Mouse (Mus musculus) megakaryocyte, adult 5-6 weeks (primary cell): ENCODE results near the gene Fryl. TPM values are rescaled to one million over a fixed set of nuclear protein-coding genes. Genes with fewer than 3 reads are reported as not detected.

ENCODE experiments used
- ATAC-seq: 2 replicates; pipeline ENCODE4 v1.8.0; 2016; ENCODE audit warnings: mild to moderate bottlenecking, inconsistent platforms; ENCODE audit not compliant: poor library complexity, severe bottlenecking
- total RNA-seq, 2 experiments: library from RNA; stranded (forward) in 1 of 2; stranded (reverse) in 1 of 2; fragments of 153-499, 151-499 nt in 1 of 2; fragments of 221-1000, 200-1000 nt in 1 of 2; gene quantifications; 2 replicates each; pipeline versions ENCODE4 v1.2.3 to v1.2.4; 2015 to 2017

The Fryl gene
- total RNA-seq, 2 experiments from 2014 or later: 59.1 to 80.9 TPM

GRCm38 (mm10) chr5:73199586-73199985 lies 56.8 kb downstream of the Fryl start:
- no peak for ATAC-seq

GRCm38 (mm10) chr5:73198690-73199089 lies 57.7 kb downstream of the Fryl start:
- ATAC-seq: no peak

- no peak for ATAC-seq
Observed at GRCm38 (mm10) chr5:73197796-73198195, 58.6 kb downstream of the Fryl start.

- no peak for ATAC-seq
Observed at GRCm38 (mm10) chr5:73194740-73195139, 61.7 kb downstream of the Fryl start.

- 0 out of 2 replicates have a peak, but pooled peaks have one; percentile 2 for ATAC-seq
Observed at GRCm38 (mm10) chr5:73194083-73194570, 62.3 kb downstream of the Fryl start.

- peak; percentile 48 for ATAC-seq
Observed at GRCm38 (mm10) chr5:73193627-73194026, 62.8 kb downstream of the Fryl start.

DNA sequence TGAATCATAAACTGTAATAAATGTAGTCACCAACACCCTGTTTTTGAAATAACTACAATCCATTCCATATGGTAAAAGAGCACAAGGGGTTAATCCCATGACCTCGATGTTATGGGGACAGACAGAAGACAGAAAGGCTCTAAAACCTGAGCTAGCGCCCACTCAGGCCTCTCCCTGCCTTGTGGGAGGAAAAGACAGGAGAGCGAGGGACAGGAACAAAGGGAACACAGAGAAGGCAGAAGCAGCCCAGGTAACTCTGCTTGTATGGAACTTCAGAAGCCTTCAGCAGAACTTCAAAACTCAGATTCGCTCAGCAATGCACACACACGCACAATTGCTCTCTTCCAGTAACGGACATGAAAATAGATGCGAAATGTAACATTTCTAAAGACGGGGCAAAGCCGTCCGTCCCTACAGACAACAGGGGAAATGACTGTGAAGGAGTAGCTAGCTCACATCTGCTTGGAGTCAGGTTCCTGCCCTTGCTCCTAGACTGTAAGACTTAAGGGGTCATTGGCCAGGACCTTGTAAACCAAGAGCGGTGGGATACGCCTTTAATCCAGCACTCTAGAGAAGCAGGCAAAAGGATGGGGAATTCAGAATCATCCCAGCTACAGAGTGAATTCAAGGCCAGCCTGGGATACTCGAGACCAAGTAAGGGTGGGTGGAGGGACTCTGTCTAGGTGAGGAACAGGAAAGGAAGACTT lies 63.4 kb downstream of the Fryl start:
- no peak for ATAC-seq

DNA sequence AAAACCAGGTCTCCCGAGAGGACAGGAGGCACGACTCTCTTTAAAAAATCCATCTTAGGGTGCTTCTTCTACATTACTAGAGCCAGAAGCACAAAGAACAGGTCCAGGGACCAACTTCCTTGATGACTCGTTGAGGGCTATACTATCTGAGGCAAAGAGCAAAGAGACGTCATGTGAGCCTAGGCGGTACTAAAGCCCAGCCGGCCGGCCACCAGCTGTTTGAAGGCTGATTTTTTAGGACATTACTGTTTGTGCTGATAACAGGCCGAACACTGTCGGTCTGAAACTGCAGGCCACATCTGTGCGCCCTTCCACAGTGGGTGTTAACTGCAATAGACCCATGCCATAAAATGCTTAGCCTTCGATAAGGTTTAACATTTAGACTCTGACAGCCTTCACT lies 64.7 kb downstream of the Fryl start:
- ATAC-seq: peak; percentile 38

DNA sequence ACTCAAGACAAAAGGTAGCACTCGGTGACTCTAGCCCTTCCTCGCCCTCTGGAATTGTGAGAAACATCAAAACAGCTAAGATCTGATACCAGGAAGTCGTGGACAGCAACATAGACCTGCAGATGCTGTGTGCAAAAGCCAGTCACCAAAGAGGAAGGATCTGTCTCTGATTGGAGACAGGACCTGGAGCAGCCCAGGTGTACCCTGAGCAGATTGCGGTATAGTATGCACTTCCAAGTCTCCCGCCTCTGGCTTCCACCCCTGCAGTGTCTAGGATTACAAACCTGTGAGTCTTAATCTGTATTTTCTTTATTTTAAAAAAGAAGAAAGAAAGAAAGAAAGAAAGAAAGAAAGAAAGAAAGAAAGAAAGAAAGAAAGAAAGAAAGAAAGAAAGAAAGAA lies 66.3 kb downstream of the Fryl start:
- ATAC-seq: no peak

- no peak for ATAC-seq
Observed at GRCm38 (mm10) chr5:73189443-73190160, 66.8 kb downstream of the Fryl start.

DNA sequence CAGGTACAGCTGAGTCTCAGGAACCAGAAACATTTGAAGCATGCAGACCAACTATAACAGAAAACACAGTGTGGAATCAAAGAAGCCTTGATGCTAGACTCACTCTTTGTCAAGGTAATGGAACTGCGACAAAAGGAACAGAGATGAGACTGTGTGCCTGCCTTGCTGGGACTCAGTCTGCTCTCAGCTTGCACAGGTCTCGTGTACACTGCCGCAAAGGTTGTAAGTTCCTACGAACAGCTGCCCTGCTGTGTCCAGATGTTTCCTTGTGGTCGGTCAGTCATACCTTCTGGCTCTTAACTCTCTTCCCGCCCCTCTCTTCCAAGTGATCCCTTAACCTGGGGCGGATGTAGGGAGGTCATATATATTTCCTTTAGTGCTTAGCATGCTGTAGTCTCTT lies 67.8 kb downstream of the Fryl start:
- ATAC-seq: no peak

DNA sequence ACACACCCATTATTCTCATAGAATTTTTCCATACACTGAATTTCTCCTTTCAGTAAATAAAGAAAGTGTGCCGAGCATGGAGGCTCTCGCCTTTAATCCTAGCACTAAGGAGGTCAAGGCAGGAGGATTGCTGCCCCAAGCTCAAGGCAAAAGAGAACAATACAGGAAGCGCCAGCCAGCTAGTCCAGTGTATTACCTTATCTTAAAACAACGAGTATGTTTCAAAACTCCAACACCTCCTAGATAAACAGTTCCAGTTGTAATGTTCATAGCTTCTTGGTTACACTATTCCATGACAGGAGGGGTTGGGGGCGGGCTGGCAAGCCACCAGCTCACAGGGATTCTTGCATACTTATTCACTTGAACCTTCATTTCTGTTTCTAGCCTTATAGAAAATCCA lies 68.3 kb downstream of the Fryl start:
- no peak for ATAC-seq

GRCm38 (mm10) chr5:73186912-73187311 lies 69.5 kb downstream of the Fryl start:
- no peak for ATAC-seq

DNA sequence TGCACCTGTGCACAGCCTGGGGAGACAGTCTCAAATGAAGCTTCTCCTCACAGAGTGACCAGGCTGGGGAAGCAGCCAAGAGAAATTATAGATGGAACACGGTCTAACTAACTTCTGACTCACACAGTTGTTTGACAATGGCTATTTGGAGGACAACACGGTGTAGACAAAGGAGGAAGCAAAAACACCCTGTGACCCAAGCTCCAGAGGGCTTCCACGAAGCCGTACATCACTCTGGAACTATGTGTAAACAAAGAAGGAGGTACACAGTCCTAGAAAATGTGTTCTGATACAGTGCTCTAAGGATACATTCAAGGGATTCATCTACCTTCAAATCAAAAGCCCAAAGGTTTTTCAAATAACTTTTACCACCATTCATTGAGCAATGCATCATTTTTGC lies 71.0 kb downstream of the Fryl start:
- no peak for ATAC-seq

DNA sequence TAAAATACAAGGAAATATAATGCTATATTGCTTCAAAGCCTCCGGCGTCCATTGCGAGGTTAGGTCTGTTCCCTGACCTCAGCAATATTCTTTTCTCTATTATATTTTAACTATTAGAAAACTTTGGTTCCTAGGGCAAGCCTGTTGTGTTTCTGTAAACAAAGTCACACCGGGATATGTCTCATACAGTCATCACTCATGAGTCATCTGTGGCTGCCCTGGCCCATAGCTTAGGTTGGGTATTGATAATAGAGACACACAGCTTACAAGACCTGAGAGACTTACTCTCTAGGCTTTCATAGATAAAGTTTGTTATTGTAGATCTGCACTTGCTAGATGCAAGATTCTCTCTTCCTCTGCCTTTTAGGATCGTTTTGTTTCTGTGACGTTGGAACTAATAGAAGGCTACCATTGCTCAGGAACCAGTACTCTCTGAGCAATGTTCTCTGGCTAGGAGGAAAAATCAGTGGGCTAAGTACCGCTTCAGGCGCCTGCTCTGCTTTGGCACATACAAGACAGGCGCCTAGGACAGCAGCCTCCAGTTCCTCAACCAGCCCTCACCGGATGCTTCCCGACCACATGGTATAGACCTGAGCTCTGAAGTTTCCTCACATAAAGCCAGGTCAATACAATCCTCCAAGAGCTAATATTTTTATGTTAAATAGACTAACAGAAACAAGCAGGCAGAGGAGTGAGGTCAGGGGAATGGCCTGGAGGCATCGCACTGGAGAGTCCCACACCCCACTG lies 73.5 kb downstream of the Fryl start:
- ATAC-seq: no peak

GRCm38 (mm10) chr5:73182191-73182590 lies 74.2 kb downstream of the Fryl start:
- ATAC-seq: no peak

DNA sequence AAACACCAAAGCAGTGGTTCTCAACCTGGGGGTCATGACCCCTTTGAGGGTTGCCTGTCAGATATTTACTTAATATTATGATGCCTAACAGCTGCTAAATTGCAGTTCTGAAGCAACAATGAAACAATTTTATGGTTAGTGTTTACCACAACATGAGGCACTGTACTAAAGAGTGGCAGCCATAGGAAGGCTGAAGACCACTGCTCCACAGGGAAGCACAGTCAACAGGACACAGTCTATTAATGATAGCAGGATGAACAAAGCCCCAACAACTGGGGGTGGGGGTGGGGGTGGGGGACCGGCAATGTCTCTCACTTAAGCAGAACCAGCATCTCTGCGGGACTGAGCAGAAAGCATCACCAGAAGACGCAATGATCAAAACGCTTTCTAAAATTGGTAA lies 80.1 kb downstream of the Fryl start:
- ATAC-seq: no peak

GRCm38 (mm10) chr5:73175377-73176147 lies 80.9 kb downstream of the Fryl start:
- no peak for ATAC-seq

GRCm38 (mm10) chr5:73171876-73172480 lies 84.4 kb downstream of the Fryl start:
- no peak for ATAC-seq

- ATAC-seq: no peak
Observed at GRCm38 (mm10) chr5:73171203-73171602, 85.2 kb downstream of the Fryl start.
